Mouse (Mus musculus) midbrain, embryonic 10.5 days (tissue): ENCODE data around the gene Hid1. TPM values are rescaled to one million over a fixed set of nuclear protein-coding genes. Genes with fewer than 3 reads are reported as not detected.

Experiments
- DNase-seq: peaks from one replicate; pipeline ENCODE4 v3.0.0-alpha.2; 2017; ENCODE audit warnings: low spot score
- H3K27ac ChIP-seq: fragments of 300-500 bp; sonication (generic); replicated peaks from 2 replicates; pipeline ENCODE4 v1.5.1; 2016; ENCODE audit warnings: mild to moderate bottlenecking
- H3K27me3 ChIP-seq: fragments of 300-500 bp; sonication (generic); 2 replicates; pipeline ENCODE4 v1.6.1; 2016; ENCODE audit warnings: low read depth, mild to moderate bottlenecking; ENCODE audit not compliant: poor library complexity, severe bottlenecking
- H3K36me3 ChIP-seq: fragments of 300-500 bp; sonication (generic); 2 replicates; pipeline ENCODE4 v1.6.1; 2016; ENCODE audit warnings: mild to moderate bottlenecking, moderate library complexity
- H3K4me1 ChIP-seq: fragments of 300-500 bp; sonication (generic); 2 replicates; pipeline ENCODE4 v1.6.1; 2016
- H3K4me3 ChIP-seq: fragments of 300-500 bp; sonication (generic); 2 replicates; pipeline ENCODE4 v1.5.1; 2016; ENCODE audit warnings: mild to moderate bottlenecking, moderate library complexity
- H3K9me3 ChIP-seq: fragments of 300-500 bp; sonication (generic); replicated peaks from 2 replicates; pipeline ENCODE4 v1.6.1; 2016; ENCODE audit warnings: mild to moderate bottlenecking
- WGBS: fragments of 180-500 bp; shearing (Covaris S2); methylation state at CpG from one replicate; pipeline ENCODE4 v1.1.7; 2016; 5-methylcytosine and 5-hydroxymethylcytosine counted together
- polyA plus RNA-seq: library from polyadenylated mRNA; unstranded; fragments of >200 nt; fragmentation: Nextera tagmentation; extraction: Ambion mirVana; gene quantifications from 2 replicates; pipeline ENCODE4 v1.2.1, GENCODE M21; 2016

The Hid1 gene
- polyA plus RNA-seq, 1 experiment from 2014 or later, result 12.1 TPM

DNA sequence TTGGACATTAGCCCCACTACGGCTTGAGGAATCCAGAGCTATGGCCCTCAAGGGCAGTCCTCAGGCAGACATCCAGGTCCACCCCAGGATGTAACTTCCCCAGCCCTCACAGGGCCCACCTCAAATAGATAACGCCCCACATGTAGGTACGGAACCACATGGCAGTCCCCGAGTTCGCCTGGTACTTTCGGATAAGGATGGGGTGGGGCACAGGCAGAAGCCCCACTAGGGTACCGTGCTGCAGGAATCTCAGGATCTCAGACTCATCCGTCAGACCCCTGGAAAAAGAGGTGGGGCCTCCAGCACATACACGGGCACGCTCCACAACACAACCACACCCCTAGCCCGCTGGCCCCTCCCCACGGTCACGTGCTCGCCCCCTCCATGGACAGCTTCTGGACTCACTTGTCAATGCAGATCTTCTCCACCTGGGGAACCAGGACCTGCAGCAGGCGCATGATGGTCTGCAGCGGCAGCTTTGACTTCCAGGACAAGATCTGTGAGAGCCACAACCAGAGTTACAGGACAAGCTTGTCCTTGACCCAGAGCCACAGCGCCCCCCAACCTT is 18.8 kb downstream of the Hid1 start:
- Histone ChIP-seq H3K9me3 (no peaks in the 10 kb centered on the region), H3K27me3 (peaks cover 70% of the 10 kb centered on the region), H3K4me3 (no peak overlapping the region), H3K36me3 (peaks cover 12% of the 10 kb centered on the region), H3K4me1 (peaks cover 17% of the 10 kb centered on the region), H3K27ac (no peak overlapping the region)
- DNase-seq, result no peak
- 66% methylated on average over 17 of the region's 17 CpGs for WGBS

GRCm38 (mm10) chr11:115345515-115345914 is 22.0 kb downstream of the Hid1 start:
- Histone ChIP-seq H3K27me3 (peaks cover 56% of the 10 kb centered on the region), H3K36me3 (no peaks in the 10 kb centered on the region), H3K27ac (no peak overlapping the region), H3K9me3 (no peaks in the 10 kb centered on the region), H3K4me3 (no peak overlapping the region), H3K4me1 (peaks cover 17% of the 10 kb centered on the region)
- WGBS, result 52% methylated on average over 7 of the region's 7 CpGs
- DNase-seq, result no peak

DNA sequence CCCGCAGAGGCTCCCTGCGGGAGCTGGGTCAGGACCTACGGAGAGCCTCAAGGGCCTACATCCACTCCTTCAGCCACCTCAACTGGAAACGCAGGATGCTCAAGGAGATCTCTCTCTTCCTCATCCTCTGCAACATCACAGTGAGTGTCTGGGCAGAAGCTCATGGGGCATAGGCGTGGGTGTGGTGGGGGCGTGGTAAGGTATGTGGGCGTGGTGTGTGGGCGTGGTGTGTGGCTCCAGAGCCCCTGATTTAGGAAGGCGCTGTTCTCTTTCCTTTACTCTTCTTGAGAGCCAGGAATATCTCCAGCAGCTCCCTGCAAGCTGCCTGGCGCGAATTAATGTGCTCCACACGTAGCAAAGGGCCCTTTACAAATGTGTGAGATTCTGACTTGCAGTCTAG is 22.6 kb downstream of the Hid1 start:
- H3K9me3 ChIP-seq, result no peaks in the 10 kb centered on the region
- H3K27ac ChIP-seq, result no peak overlapping the region
- H3K4me3 ChIP-seq, result no peak overlapping the region
- 13% methylated on average over 12 of the region's 12 CpGs for WGBS
- DNase-seq, result no peak
- peaks cover 59% of the 10 kb centered on the region for H3K27me3 ChIP-seq
- H3K4me1 ChIP-seq, result peaks cover 17% of the 10 kb centered on the region
- H3K36me3 ChIP-seq, result no peaks in the 10 kb centered on the region

DNA sequence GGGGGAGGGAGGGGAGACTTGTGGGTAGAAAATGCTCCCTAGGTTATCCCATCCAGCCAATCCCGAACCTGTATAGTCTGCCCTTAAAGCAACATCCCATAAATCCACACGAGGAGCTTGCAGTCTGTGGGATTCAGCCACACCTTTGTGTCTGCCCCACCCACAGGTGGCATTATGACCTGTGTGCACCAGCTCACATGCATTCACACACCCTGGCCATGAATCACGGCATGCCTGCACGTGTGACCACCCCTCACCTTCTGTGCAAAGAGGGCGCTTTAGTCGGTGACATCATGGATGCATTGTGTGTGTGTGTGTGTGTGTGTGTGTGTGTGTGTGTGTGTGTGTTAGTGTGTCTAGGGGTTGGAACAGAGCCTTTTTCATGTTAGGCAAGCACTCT is 25.7 kb downstream of the Hid1 start:
- no peak overlapping the region for H3K27ac ChIP-seq
- peaks cover 12% of the 10 kb centered on the region for H3K4me1 ChIP-seq
- no peaks in the 10 kb centered on the region for H3K36me3 ChIP-seq
- H3K27me3 ChIP-seq, result peaks cover 66% of the 10 kb centered on the region
- no peak overlapping the region for H3K4me3 ChIP-seq
- WGBS, result 75% methylated on average over 6 of the region's 6 CpGs
- DNase-seq, result no peak
- H3K9me3 ChIP-seq, result no peaks in the 10 kb centered on the region

DNA sequence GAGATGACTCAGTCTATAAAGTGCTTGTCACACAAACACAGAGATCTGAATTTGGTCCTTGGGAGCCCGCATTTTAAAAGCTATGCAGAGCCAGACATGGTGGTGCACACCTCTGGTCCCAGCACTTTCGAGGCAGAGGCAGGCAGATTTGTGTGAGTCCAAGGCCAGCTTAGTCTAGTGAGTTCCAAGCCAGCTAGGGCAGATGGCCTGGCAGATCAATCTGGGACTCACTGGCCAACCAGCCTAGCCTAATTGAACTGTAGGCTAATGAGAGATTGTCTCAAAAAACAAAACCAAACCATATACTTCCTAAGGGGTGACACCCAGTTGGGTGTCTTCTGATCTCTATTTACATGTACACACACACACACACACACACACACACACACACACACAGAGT is 26.3 kb downstream of the Hid1 start:
- H3K4me3 ChIP-seq, result no peak overlapping the region
- no peaks in the 10 kb centered on the region for H3K36me3 ChIP-seq
- 68% methylated on average over 2 of the region's 2 CpGs for WGBS
- H3K27me3 ChIP-seq, result peaks cover 70% of the 10 kb centered on the region
- no peaks in the 10 kb centered on the region for H3K9me3 ChIP-seq
- no peak for DNase-seq
- peaks cover 13% of the 10 kb centered on the region for H3K4me1 ChIP-seq
- H3K27ac ChIP-seq, result no peak overlapping the region

DNA sequence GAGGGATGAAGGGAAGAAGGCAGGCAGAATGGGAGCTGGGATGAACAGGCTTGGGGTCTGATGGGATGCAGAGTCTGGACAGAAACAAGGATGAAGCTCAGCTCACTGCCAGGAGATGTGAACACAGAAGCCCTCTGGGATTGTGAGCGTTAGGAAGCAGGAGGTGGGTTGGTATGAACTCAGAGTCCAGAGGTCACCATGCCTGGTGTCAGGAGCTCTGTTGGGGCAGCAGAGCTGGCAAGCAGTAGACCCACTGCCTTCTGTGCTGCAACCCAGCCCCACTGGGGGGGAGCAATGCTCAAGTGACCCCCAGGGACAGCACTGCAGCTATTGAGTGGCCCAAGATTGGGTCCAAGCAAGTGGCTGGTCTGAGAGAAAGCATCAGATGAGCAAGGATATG is 29.7 kb downstream of the Hid1 start:
- Histone ChIP-seq H3K27me3 (peaks cover 75% of the 10 kb centered on the region), H3K4me3 (no peak overlapping the region), H3K36me3 (no peaks in the 10 kb centered on the region), H3K27ac (no peak overlapping the region), H3K4me1 (peaks cover 35% of the 10 kb centered on the region), H3K9me3 (no peaks in the 10 kb centered on the region)
- 70% methylated on average over 1 of the region's 1 CpGs for WGBS
- no peak for DNase-seq

- no peak overlapping the region for H3K4me3 ChIP-seq
- peaks cover 80% of the 10 kb centered on the region for H3K27me3 ChIP-seq
- peaks cover 36% of the 10 kb centered on the region for H3K4me1 ChIP-seq
- no peak overlapping the region for H3K27ac ChIP-seq
- H3K36me3 ChIP-seq, result no peaks in the 10 kb centered on the region
- no peak for DNase-seq
- 67% methylated on average over 3 of the region's 3 CpGs for WGBS
- H3K9me3 ChIP-seq, result no peaks in the 10 kb centered on the region
These were observed 30.2 kb downstream of the Hid1 start for GRCm38 (mm10) chr11:115337350-115337749.

- Histone ChIP-seq H3K27me3 (peaks cover 92% of the 10 kb centered on the region), H3K9me3 (no peaks in the 10 kb centered on the region), H3K4me3 (no peak overlapping the region), H3K4me1 (peaks cover 38% of the 10 kb centered on the region), H3K27ac (no peak overlapping the region), H3K36me3 (no peaks in the 10 kb centered on the region)
- WGBS, result 19% methylated on average over 6 of the region's 6 CpGs
- no peak for DNase-seq
These were observed 31.4 kb downstream of the Hid1 start for GRCm38 (mm10) chr11:115336115-115336514.

- peaks cover 92% of the 10 kb centered on the region for H3K27me3 ChIP-seq
- H3K9me3 ChIP-seq, result no peaks in the 10 kb centered on the region
- peak overlapping the region; percentile 43; the same call in 1 of the 2 replicates for H3K4me3 ChIP-seq
- DNase-seq, result no peak
- 56% methylated on average over 12 of the region's 12 CpGs for WGBS
- H3K27ac ChIP-seq, result no peak overlapping the region
- H3K36me3 ChIP-seq, result no peaks in the 10 kb centered on the region
- peaks cover 38% of the 10 kb centered on the region for H3K4me1 ChIP-seq
These were observed 32.3 kb downstream of the Hid1 start for GRCm38 (mm10) chr11:115335223-115335622.

- H3K4me1 ChIP-seq, result peaks cover 38% of the 10 kb centered on the region
- H3K36me3 ChIP-seq, result no peaks in the 10 kb centered on the region
- peak within 1 kb of the TSS; percentile 43 for H3K4me3 ChIP-seq
- DNase-seq, result no peak
- WGBS, result 8% methylated on average over 29 of the region's 29 CpGs
- no peaks in the 10 kb centered on the region for H3K9me3 ChIP-seq
- H3K27me3 ChIP-seq, result peaks cover 92% of the 10 kb centered on the region
- no peak within 1 kb of the TSS for H3K27ac ChIP-seq
These were observed 33.0 kb downstream of the Hid1 start, which contains the start of gene Otop3 for GRCm38 (mm10) chr11:115334531-115334930. TSS of gene Otop3 (plus strand) at chr11:115334731.

- H3K4me1 ChIP-seq, result peaks cover 19% of the 10 kb centered on the region
- no peak overlapping the region for H3K4me3 ChIP-seq
- no peak for DNase-seq
- no peaks in the 10 kb centered on the region for H3K9me3 ChIP-seq
- H3K36me3 ChIP-seq, result no peaks in the 10 kb centered on the region
- H3K27ac ChIP-seq, result no peak overlapping the region
- H3K27me3 ChIP-seq, result peaks cover 81% of the 10 kb centered on the region
- WGBS, result 68% methylated on average over 15 of the region's 15 CpGs
These were observed 38.2 kb downstream of the Hid1 start for GRCm38 (mm10) chr11:115329339-115329738.

- no peak overlapping the region for H3K4me3 ChIP-seq
- no peaks in the 10 kb centered on the region for H3K9me3 ChIP-seq
- peaks cover 20% of the 10 kb centered on the region for H3K4me1 ChIP-seq
- H3K27me3 ChIP-seq, result peaks cover 81% of the 10 kb centered on the region
- H3K27ac ChIP-seq, result no peak overlapping the region
- DNase-seq, result no peak
- 84% methylated on average over 7 of the region's 7 CpGs for WGBS
- H3K36me3 ChIP-seq, result no peaks in the 10 kb centered on the region
These were observed 40.8 kb downstream of the Hid1 start for GRCm38 (mm10) chr11:115326730-115327129.

DNA sequence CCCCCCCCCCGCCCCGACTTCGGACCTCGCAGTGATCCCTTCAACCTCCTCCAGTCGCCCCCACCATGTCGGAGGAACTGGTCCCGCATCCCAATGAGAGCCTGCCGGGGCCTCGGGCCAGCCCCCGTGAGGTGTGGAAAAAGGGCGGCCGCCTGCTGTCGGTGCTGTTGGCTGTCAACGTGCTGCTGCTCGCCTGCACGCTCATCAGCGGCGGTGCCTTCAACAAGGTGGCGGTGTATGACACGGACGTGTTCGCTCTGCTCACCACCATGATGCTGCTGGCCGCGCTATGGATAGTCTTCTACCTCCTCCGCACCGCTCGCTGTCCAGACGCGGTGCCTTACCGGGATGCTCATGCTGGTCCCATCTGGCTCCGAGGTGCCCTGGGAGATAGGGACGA is 44.2 kb downstream of the Hid1 start:
- H3K4me3 ChIP-seq, result no peak overlapping the region
- no peaks in the 10 kb centered on the region for H3K36me3 ChIP-seq
- peaks cover 87% of the 10 kb centered on the region for H3K27me3 ChIP-seq
- H3K27ac ChIP-seq, result no peak overlapping the region
- no peaks in the 10 kb centered on the region for H3K9me3 ChIP-seq
- 25% methylated on average over 32 of the region's 32 CpGs for WGBS
- peaks cover 45% of the 10 kb centered on the region for H3K4me1 ChIP-seq
- DNase-seq, result no peak
